Comparison of ENCODE assay signal across 23 mouse cellular contexts in the genomic region with DNA sequence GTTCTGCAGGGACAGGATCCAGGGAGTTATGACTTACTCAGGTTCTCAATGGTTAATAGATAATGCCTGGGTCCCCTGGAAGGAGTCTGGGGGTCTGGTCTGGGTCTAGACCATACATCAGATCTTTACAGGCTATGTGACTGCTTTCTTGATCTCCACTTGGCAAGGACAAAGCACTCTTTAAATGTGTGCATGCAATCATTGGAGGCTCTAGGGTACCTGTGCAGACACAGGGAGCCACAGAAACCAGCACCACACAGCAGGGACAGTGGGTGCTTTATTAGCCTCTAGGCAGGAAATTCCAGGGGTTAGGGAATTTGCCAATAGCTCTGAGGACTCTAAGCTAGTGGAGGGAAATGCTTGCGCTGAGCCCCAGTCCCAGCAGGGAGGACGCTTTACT. TPM values are rescaled to one million over a fixed set of nuclear protein-coding genes. Genes with fewer than 3 reads are reported as not detected.
"Had no signal": no experiment of that assay in that cellular context is flagged by ENCODE, and none has a peak within 500 bp of the region (broad histone marks: within the 10 kb centered on the region; RNA-seq: fewer than 3 reads in every experiment).

No protein-coding gene starts in this region.

- H3K9me3 ChIP-seq: midbrain, embryonic 10.5 days; midbrain, embryonic 12.5 days; neural tube, embryonic 13.5 days; neural tube, embryonic 15.5 days had no signal

- H3K4me2 ChIP-seq: lung, embryonic 14.5 days; midbrain, embryonic 12.5 days; neural tube, embryonic 13.5 days; neural tube, embryonic 15.5 days had no signal

- H3K9ac ChIP-seq: lung, embryonic 14.5 days; midbrain, embryonic 12.5 days; neural tube, embryonic 13.5 days; neural tube, embryonic 15.5 days had no signal

- ATAC-seq: midbrain, embryonic 16.5 days had no signal

- H3K27ac ChIP-seq: midbrain, embryonic 10.5 days; midbrain, embryonic 12.5 days; neural tube, embryonic 13.5 days; neural tube, embryonic 15.5 days had no signal

- H3K4me1 ChIP-seq: midbrain, embryonic 10.5 days; midbrain, embryonic 12.5 days; neural tube, embryonic 13.5 days; neural tube, embryonic 15.5 days had no signal

- H3K27me3 ChIP-seq: midbrain, embryonic 12.5 days; neural tube, embryonic 13.5 days; neural tube, embryonic 15.5 days had no signal

- H3K4me3 ChIP-seq: midbrain, embryonic 10.5 days; midbrain, embryonic 12.5 days; myocyte; neural tube, embryonic 13.5 days; neural tube, embryonic 15.5 days had no signal

- H3K36me3 ChIP-seq: midbrain, embryonic 10.5 days; midbrain, embryonic 12.5 days had no signal

- DNase-seq: lung, adult 18-20 months; lung, embryonic 14.5 days; lung, postnatal 10 days; lung, postnatal 4 days; midbrain, embryonic 14.5 days; retina, postnatal 1 day; right cerebral cortex, adult 18-20 months; right cerebral cortex, postnatal 25 days; right cerebral cortex, postnatal 4 days; thymus, adult 18-20 months; thymus, postnatal 14 days; thymus, postnatal 36 days had no signal

RNA-seq across cellular contexts. Expression of a gene that starts 30.6 kb away (rescaled TPM):
- total RNA-seq: megakaryocyte, adult 5-6 weeks; megakaryocyte-erythroid progenitor cell, adult 5-6 weeks had no signal
- polyA plus RNA-seq: myocyte; small intestine, adult 2 months; spleen, adult 2 months; thymus, postnatal 0 days had no signal
